Mouse (Mus musculus): ENCODE data around the gene Rab17.

Gene Rab17

DNA sequence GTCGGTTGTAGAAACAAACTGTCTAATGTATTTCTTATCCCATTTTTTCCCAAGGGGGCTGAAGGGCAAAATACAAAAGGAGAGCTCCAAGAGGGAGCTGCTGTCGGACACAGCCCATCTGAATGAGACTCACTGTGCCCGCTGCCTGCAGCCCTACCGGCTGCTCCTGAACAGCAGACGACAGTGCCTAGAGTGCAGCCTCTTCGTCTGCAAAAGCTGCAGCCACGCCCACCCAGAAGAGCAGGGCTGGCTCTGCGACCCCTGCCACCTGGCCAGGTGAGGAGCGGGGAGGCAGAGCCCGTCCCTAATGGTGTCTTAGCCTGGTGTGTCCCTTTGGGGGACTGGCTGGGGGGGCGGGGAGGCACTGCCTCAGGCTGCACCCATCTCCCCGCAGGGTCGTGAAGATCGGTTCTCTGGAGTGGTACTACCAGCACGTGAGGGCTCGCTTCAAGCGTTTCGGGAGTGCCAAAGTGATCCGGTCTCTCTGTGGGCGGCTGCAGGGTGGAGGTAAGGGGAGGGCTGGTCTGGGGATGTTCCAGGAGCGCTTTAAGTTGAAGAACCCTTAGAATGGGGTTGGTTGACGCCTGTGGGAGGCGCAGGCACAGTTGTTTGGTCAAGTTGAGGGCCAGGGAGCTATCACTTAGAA lies 41.4 kb downstream of the Rab17 start:
- DNase-seq: no peak

DNA sequence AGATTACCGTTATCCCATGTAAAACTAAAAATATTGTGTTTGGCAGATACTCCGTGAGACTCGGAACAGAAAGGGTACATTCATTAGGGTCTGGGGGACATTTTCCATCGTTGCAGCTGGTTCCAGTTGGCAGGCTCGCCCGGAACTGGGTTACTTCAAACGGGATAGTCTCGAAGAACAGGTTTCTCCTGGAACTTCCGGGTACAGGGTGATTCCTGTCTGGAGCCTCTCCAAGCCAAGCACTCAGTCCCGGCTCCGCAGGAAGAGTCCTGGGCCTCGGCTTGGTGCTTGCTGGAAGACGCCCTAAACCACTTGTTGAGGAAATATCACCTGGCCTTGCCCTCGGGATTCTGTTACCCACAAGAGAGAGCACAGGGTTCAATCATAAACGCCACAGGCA lies 42.2 kb downstream of the Rab17 start:
- DNase-seq: peak; percentile 29

DNA sequence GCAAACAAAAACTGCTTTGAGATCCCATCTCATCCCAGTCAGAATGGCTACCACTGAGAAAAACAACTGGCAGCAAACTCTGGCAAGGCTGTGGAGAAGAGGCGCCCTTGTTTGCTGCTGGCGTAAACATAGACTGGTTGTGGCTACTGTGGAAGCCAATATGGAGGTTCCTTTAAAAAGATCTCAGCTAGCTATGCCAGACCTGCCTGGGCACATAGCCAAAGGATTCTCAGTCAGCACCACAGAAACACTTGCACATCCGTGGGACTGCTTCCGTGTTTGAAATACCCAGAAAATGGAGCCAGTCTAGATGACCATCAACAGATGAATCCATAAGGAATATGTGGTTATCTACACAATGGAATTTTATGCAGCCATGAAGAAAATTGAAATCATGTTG lies 43.4 kb downstream of the Rab17 start:
- no peak for DNase-seq

DNA sequence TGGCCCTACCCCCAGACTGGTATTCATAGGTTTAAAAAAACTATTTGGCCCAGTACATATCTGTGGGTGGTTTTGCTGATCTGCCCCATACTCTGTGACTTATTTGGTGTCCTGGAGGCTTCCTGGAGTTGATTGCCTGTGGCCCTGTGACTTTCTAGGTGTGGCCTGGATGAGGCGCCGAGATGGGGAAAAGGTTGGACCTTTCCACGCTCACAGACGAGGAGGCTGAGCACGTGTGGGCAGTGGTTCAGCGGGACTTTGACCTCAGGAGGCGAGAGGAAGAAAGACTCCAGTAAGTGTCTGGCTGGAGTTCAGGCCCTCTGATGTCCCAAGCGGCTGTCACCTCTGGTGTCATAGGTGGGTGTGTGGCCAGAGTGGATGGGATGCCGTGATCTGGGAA lies 47.8 kb downstream of the Rab17 start:
- peak; percentile 26 for DNase-seq

DNA sequence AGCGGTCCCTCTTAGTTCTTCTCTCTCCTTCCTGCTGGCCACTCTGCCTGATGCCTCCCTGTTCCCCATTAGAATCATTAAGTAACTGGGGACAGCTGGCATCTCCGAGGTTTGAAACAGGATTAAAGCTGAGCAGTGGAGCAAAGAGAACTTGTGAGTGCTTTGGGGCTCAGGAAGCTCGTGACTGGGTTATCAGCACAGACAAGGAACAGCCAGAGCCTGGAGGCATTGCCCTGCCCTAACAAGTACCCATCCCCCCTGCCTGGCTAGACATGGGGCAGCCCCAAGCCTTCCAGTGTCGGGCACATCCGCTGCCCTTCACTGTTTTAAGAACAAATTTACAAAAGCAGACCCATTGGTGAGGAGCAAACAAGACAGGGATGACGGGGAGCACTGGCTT lies 52.0 kb downstream of the Rab17 start:
- no peak for DNase-seq

DNA sequence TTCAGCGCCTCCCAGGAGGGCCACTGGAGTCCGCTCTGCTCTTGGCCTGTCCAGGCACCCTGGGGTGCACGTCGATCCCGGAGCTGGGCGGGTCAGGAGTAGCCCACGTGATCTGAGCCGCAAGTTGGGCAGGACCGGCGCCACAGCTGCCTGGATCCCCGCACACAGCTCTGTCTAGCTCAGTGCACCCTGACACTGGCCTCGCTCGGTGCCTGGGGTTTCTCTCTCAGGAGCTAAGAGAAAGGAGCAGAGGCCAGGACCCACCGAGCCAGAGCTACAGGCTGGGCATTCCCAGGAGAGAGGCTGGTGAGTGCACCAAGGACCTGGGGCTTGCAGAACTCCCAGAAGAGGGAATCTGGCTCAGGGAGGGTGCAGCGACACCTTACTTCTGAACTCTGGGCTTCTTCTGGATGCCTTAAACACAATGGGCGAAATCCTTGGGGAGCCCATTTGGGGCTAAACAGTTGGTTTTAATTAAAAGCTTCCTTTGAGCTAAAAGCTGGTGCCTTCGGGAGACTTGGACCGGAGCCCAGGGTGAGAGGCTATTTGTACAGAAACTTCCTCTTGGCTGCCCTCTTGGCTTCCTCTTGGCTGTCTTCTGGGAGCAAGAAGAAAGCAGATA lies 54.4 kb downstream of the Rab17 start, which contains the start of gene Mlph:
Gene Mlph (plus strand): TSS at position 138 of the 622 bp plus-strand sequence.
- peak; percentile 60 for DNase-seq

DNA sequence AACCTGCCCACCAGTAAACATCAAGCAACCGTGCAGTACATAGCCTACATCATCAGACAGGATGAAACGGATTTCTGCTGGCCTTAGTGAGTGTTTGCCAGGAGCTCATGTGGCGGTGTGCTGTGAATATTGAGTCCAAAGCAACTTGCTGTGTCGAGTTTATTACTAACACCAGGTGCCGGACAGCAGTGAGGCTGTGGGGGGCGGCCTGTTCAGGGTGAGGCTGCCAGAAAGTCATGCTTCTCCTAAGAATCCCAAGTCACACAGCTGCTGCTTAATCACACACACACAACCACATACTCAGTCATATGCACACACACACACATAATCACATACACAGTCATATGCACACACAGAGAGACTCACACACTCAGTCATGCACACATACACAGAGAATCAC lies 56.2 kb downstream of the Rab17 start:
- no peak for DNase-seq

DNA sequence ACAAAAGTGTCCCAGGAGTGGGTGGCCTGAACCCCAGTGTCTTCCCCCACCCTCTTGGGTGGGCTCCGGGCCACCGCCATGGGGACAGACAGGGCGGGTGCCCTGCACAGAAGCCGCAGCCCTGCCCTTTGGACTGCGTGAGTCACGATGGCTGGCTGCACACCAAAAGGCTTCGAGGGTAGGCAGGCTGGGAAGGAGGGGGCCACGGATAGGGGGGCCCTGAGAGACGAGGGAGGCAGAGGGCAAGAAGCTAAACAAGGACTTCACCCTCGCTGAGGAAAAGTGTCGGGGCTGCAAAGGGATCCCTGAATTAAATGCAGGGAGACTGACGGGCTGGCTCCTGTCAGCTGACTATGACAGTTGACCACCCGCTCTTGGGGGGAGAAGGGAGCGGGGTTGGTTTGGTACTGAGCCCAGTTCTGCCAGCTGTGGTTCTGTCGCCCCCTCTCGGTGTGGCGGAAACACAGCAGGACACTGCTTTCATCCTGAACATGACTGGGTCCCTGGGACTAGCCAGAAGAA lies 59.8 kb downstream of the Rab17 start:
- DNase-seq: peak; percentile 76

DNA sequence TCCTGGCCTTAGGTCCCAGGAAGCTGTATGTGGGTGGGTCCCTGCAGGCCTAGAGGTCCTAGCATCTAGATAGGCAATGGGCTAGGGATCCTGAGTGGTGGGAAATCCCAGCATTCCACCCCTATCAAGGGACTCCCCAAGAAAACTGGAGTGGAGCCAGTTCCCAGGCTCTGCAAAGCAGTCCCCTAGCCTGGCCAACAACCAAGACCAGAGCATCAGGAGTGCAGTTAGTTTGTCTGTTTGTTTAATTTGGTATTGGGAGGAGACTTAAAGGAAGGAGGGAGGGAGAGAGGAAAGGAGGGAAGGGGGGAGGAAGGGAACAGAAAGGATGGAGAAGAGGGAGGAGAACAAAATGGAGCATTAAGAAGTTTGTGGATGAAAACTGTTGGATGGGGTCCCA lies 60.3 kb downstream of the Rab17 start:
- DNase-seq: no peak
